Mouse (Mus musculus): ENCODE results near the gene Nr2c1. TPM values are rescaled to one million over a fixed set of nuclear protein-coding genes. Genes with fewer than 3 reads are reported as not detected.

The Nr2c1 gene
- polyA plus RNA-seq, 1 experiment from 2014 or later: 2.6 TPM

GRCm38 (mm10) chr10:94211725-94212124 lies 63.9 kb downstream of the Nr2c1 start:
- no peak overlapping the region for H3K27ac ChIP-seq (replicated peaks)
- peaks cover 39% of the 10 kb centered on the region for H3K36me3 ChIP-seq (replicated peaks)
- no peak overlapping the region for H3K4me2 ChIP-seq
- no peak overlapping the region for H3K9ac ChIP-seq
- H3K9me3 ChIP-seq (replicated peaks): no peaks in the 10 kb centered on the region
- no peak overlapping the region for H3K4me3 ChIP-seq (replicated peaks)
- 33% methylated on average over 2 of the region's 2 CpGs for WGBS (ENCODE audit: insufficient replicate concordance)
- no peaks in the 10 kb centered on the region for H3K27me3 ChIP-seq
- H3K4me1 ChIP-seq (replicated peaks): no peaks in the 10 kb centered on the region
- no peak for ATAC-seq (ENCODE audit: insufficient read depth)

- no peak for ATAC-seq (ENCODE audit: insufficient read depth)
- H3K4me2 ChIP-seq: no peak overlapping the region
- no peaks in the 10 kb centered on the region for H3K4me1 ChIP-seq (replicated peaks)
- no peak overlapping the region for H3K27ac ChIP-seq (replicated peaks)
- H3K27me3 ChIP-seq: no peaks in the 10 kb centered on the region
- H3K4me3 ChIP-seq (replicated peaks): no peak overlapping the region
- WGBS (ENCODE audit: insufficient replicate concordance): 60% methylated on average over 6 of the region's 6 CpGs
- H3K9me3 ChIP-seq (replicated peaks): no peaks in the 10 kb centered on the region
- no peak overlapping the region for H3K9ac ChIP-seq
- peaks cover 7% of the 10 kb centered on the region; the same call in 1 of the 2 replicates for H3K36me3 ChIP-seq (replicated peaks)
Measured at GRCm38 (mm10) chr10:94225026-94225750, 77.4 kb downstream of the Nr2c1 start.

- Histone ChIP-seq H3K4me2 (no peak overlapping the region), H3K9me3 (replicated peaks) (no peaks in the 10 kb centered on the region), H3K4me3 (replicated peaks) (no peak overlapping the region), H3K27me3 (peaks cover 8% of the 10 kb centered on the region), H3K9ac (no peak overlapping the region), H3K27ac (replicated peaks) (no peak overlapping the region), H3K36me3 (replicated peaks) (no peaks in the 10 kb centered on the region), H3K4me1 (replicated peaks) (no peaks in the 10 kb centered on the region)
- WGBS (ENCODE audit: insufficient replicate concordance): 73% methylated on average over 19 of the region's 19 CpGs
- no peak for ATAC-seq (ENCODE audit: insufficient read depth)
Measured at GRCm38 (mm10) chr10:94230172-94230981, 82.6 kb downstream of the Nr2c1 start.

- Histone ChIP-seq H3K4me3 (replicated peaks) (no peak overlapping the region), H3K4me1 (replicated peaks) (no peaks in the 10 kb centered on the region), H3K36me3 (replicated peaks) (no peaks in the 10 kb centered on the region), H3K27me3 (peaks cover 13% of the 10 kb centered on the region), H3K4me2 (no peak overlapping the region), H3K9ac (no peak overlapping the region), H3K9me3 (replicated peaks) (no peaks in the 10 kb centered on the region), H3K27ac (replicated peaks) (no peak overlapping the region)
- WGBS (ENCODE audit: insufficient replicate concordance): 58% methylated on average over 6 of the region's 6 CpGs
- no peak for ATAC-seq (ENCODE audit: insufficient read depth)
Measured at GRCm38 (mm10) chr10:94231025-94231424, 83.2 kb downstream of the Nr2c1 start.

GRCm38 (mm10) chr10:94235200-94235599 lies 87.4 kb downstream of the Nr2c1 start:
- Histone ChIP-seq H3K27ac (replicated peaks) (no peak overlapping the region), H3K27me3 (peaks cover 15% of the 10 kb centered on the region), H3K36me3 (replicated peaks) (no peaks in the 10 kb centered on the region), H3K4me2 (no peak overlapping the region), H3K4me3 (replicated peaks) (no peak overlapping the region), H3K9me3 (replicated peaks) (no peaks in the 10 kb centered on the region), H3K9ac (no peak overlapping the region), H3K4me1 (replicated peaks) (no peaks in the 10 kb centered on the region)
- no peak for ATAC-seq (ENCODE audit: insufficient read depth)
- 37% methylated on average over 4 of the region's 4 CpGs for WGBS (ENCODE audit: insufficient replicate concordance)

GRCm38 (mm10) chr10:94241346-94241745 lies 93.5 kb downstream of the Nr2c1 start:
- Histone ChIP-seq H3K27ac (replicated peaks) (no peak overlapping the region), H3K4me1 (replicated peaks) (no peaks in the 10 kb centered on the region), H3K4me2 (no peak overlapping the region), H3K4me3 (replicated peaks) (no peak overlapping the region), H3K27me3 (no peaks in the 10 kb centered on the region), H3K9ac (no peak overlapping the region), H3K36me3 (replicated peaks) (no peaks in the 10 kb centered on the region), H3K9me3 (replicated peaks) (no peaks in the 10 kb centered on the region)
- ATAC-seq (ENCODE audit: insufficient read depth): no peak
- 55% methylated on average over 2 of the region's 2 CpGs for WGBS (ENCODE audit: insufficient replicate concordance)

Other genes with a start within 250 kb of the Nr2c1 start
- gene Vezt, start 112.2 kb upstream of the Nr2c1 start, polyA plus RNA-seq (2015; fragmentation: Nextera tagmentation; extraction: Ambion mirVana): 11.8 and 12.9 TPM in 2 replicates
- 2.8 and 3.2 TPM in 2 replicates for gene Fgd6, start 112.0 kb upstream of the Nr2c1 start, polyA plus RNA-seq (2015; fragmentation: Nextera tagmentation; extraction: Ambion mirVana)
- gene Ndufa12, start 50.7 kb downstream of the Nr2c1 start, polyA plus RNA-seq (2015; fragmentation: Nextera tagmentation; extraction: Ambion mirVana): 124 and 137 TPM in 2 replicates
- gene Gm4792, start 150.7 kb downstream of the Nr2c1 start, polyA plus RNA-seq (2015; fragmentation: Nextera tagmentation; extraction: Ambion mirVana): not detected in 2 replicates
- 3.4 and 4.2 TPM in 2 replicates for gene Tmcc3, start 163.9 kb downstream of the Nr2c1 start, polyA plus RNA-seq (2015; fragmentation: Nextera tagmentation; extraction: Ambion mirVana)